Mouse (Mus musculus): ENCODE results near the gene Tmem28. TPM values are rescaled to one million over a fixed set of nuclear protein-coding genes. Genes with fewer than 3 reads are reported as not detected.

Gene Tmem28
- total RNA-seq (2021) (not detected), polyA plus RNA-seq (2012; rRNA removed) (0.06 TPM in 1 of 2 replicates, not detected in the other)
- long read RNA-seq: 0 reads

- 0 out of 2 replicates have a peak within 1 kb of the TSS, but pooled peaks have one; percentile 18 for H3K4me3 ChIP-seq
- H3K36me3 ChIP-seq (ENCODE audit: control insufficient read depth, insufficient read depth, low read length): no peaks in the 10 kb centered on the region
- intact Hi-C loops (cut with DNase I): no loop called here
- no peaks in the 10 kb centered on the region for H3K79me2 ChIP-seq (replicated peaks; ENCODE audit: control insufficient read depth, insufficient read depth, low read length)
- DNase-seq: no peak
- TF ChIP-seq CTCF (IDR thresholded peaks at IDR 0.05): no peak
- TF ChIP-seq EP300 (IDR thresholded peaks at IDR 0.05; ENCODE audit: insufficient read depth, low read depth, low read length): no peak
- TF ChIP-seq POLR2A (IDR thresholded peaks at IDR 0.05; ENCODE audit: insufficient read depth, low read depth, low read length): no peak
- WGBS: 28% methylated on average over 70 of the region's 82 CpGs
- H3K27me3 ChIP-seq (ENCODE audit: control insufficient read depth, insufficient read depth, low read length): peaks cover 6% of the 10 kb centered on the region; the same call in 1 of the 2 replicates
- no peak within 1 kb of the TSS for H3K27ac ChIP-seq
- no peak within 1 kb of the TSS for H3K9ac ChIP-seq (ENCODE audit: low read depth, low read length)
- no peaks in the 10 kb centered on the region for H3K4me1 ChIP-seq (ENCODE audit: control insufficient read depth, insufficient read depth, low read length)
These were observed at the start of gene Tmem28 for GRCm38 (mm10) chrX:99820790-99821395. Tmem28 (plus strand) TSS chrX:99821021.

GRCm38 (mm10) chrX:99780308-99780707 lies 40.5 kb upstream of the Tmem28 start:
- Histone ChIP-seq H3K4me3 (no peak overlapping the region), H3K4me1 (ENCODE audit: control insufficient read depth, insufficient read depth, low read length) (no peaks in the 10 kb centered on the region), H3K27me3 (ENCODE audit: control insufficient read depth, insufficient read depth, low read length) (no peaks in the 10 kb centered on the region), H3K79me2 (replicated peaks; ENCODE audit: control insufficient read depth, insufficient read depth, low read length) (no peaks in the 10 kb centered on the region), H3K36me3 (ENCODE audit: control insufficient read depth, insufficient read depth, low read length) (no peaks in the 10 kb centered on the region), H3K9ac (ENCODE audit: low read depth, low read length) (no peak overlapping the region), H3K27ac (no peak overlapping the region)
- no peak for DNase-seq
- TF ChIP-seq POLR2A (IDR thresholded peaks at IDR 0.05; ENCODE audit: insufficient read depth, low read depth, low read length) (no peak), CTCF (IDR thresholded peaks at IDR 0.05) (no peak), EP300 (IDR thresholded peaks at IDR 0.05; ENCODE audit: insufficient read depth, low read depth, low read length) (no peak)
- WGBS: 58% methylated on average over 4 of the region's 4 CpGs
- intact Hi-C loops (cut with DNase I): loop anchor here (10.0 kb wide), 1 partner anchor 656 kb away; no protein-coding TSS in a partner anchor

DNA sequence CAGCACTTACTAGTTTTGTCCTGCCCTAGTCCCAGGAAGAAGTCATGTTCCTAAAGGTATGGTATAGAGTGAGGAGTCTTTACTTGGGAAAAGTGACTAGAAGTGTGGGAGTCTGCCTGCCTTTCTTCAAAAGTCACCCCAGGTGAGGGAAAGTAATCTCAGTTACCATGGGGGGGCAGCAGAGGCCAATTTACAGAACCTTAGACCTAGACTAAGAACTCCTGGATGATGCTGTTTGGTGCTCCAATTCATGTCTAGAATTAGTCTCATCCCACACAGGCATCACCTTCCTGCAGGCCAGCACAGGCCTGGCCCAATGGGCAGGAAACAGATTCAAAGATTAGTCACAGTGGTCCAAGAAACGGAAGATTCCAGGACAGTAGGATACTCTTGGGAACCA lies 12.4 kb upstream of the Tmem28 start:
- H3K27ac ChIP-seq: no peak overlapping the region
- TF ChIP-seq EP300 (IDR thresholded peaks at IDR 0.05; ENCODE audit: insufficient read depth, low read depth, low read length) (no peak), CTCF (IDR thresholded peaks at IDR 0.05) (peak; percentile 57)
- no peaks in the 10 kb centered on the region for H3K79me2 ChIP-seq (replicated peaks; ENCODE audit: control insufficient read depth, insufficient read depth, low read length)
- 15% methylated on average over 1 of the region's 1 CpGs for WGBS
- no peaks in the 10 kb centered on the region for H3K27me3 ChIP-seq (ENCODE audit: control insufficient read depth, insufficient read depth, low read length)
- no peak for DNase-seq
- no peak overlapping the region for H3K9ac ChIP-seq (ENCODE audit: low read depth, low read length)
- H3K36me3 ChIP-seq (ENCODE audit: control insufficient read depth, insufficient read depth, low read length): no peaks in the 10 kb centered on the region
- no peak overlapping the region for H3K4me3 ChIP-seq
- no peaks in the 10 kb centered on the region for H3K4me1 ChIP-seq (ENCODE audit: control insufficient read depth, insufficient read depth, low read length)
- intact Hi-C loops (cut with DNase I): loop anchor here (1.0 kb wide), 1 partner anchor 672 kb away; no protein-coding TSS in a partner anchor

GRCm38 (mm10) chrX:99819395-99819935 lies 1.4 kb upstream of the Tmem28 start:
- Histone ChIP-seq H3K36me3 (ENCODE audit: control insufficient read depth, insufficient read depth, low read length) (no peaks in the 10 kb centered on the region), H3K27me3 (ENCODE audit: control insufficient read depth, insufficient read depth, low read length) (peaks cover 6% of the 10 kb centered on the region; the same call in 1 of the 2 replicates), H3K4me3 (no peak overlapping the region), H3K27ac (no peak overlapping the region), H3K9ac (ENCODE audit: low read depth, low read length) (no peak overlapping the region), H3K79me2 (replicated peaks; ENCODE audit: control insufficient read depth, insufficient read depth, low read length) (no peaks in the 10 kb centered on the region), H3K4me1 (ENCODE audit: control insufficient read depth, insufficient read depth, low read length) (no peaks in the 10 kb centered on the region)
- DNase-seq: peak; percentile 16 to 45
- intact Hi-C loops (cut with DNase I): no loop called here
- TF ChIP-seq EP300 (IDR thresholded peaks at IDR 0.05; ENCODE audit: insufficient read depth, low read depth, low read length) (no peak), CTCF (IDR thresholded peaks at IDR 0.05) (no peak), POLR2A (IDR thresholded peaks at IDR 0.05; ENCODE audit: insufficient read depth, low read depth, low read length) (no peak)
- 23% methylated on average over 18 of the region's 22 CpGs for WGBS

GRCm38 (mm10) chrX:99819936-99820789 lies 658 bp upstream of the Tmem28 start:
- Histone ChIP-seq H3K27ac (no peak overlapping the region), H3K4me1 (ENCODE audit: control insufficient read depth, insufficient read depth, low read length) (no peaks in the 10 kb centered on the region), H3K27me3 (ENCODE audit: control insufficient read depth, insufficient read depth, low read length) (peaks cover 6% of the 10 kb centered on the region; the same call in 1 of the 2 replicates), H3K4me3 (0 out of 2 replicates have a peak overlapping the region, but pooled peaks have one; percentile 18), H3K9ac (ENCODE audit: low read depth, low read length) (no peak overlapping the region), H3K79me2 (replicated peaks; ENCODE audit: control insufficient read depth, insufficient read depth, low read length) (no peaks in the 10 kb centered on the region), H3K36me3 (ENCODE audit: control insufficient read depth, insufficient read depth, low read length) (no peaks in the 10 kb centered on the region)
- WGBS: 41% methylated on average over 78 of the region's 105 CpGs
- DNase-seq: no peak
- TF ChIP-seq POLR2A (IDR thresholded peaks at IDR 0.05; ENCODE audit: insufficient read depth, low read depth, low read length) (no peak), CTCF (IDR thresholded peaks at IDR 0.05) (no peak), EP300 (IDR thresholded peaks at IDR 0.05; ENCODE audit: insufficient read depth, low read depth, low read length) (no peak)
- intact Hi-C loops (cut with DNase I): no loop called here

Data from heart, adult 2 months (tissue).